Mouse (Mus musculus): ENCODE results near the gene Sgms1.

GRCm38 (mm10) chr19:32376886-32377535, 12.5 kb downstream of the Sgms1 start:
- TF ChIP-seq CTCF (IDR thresholded peaks at IDR 0.05; ENCODE audit: control insufficient read depth, insufficient read depth, insufficient read length) (no peak), FOSL1 (IDR thresholded peaks at IDR 0.05; ENCODE audit: insufficient read depth, low read length, poor library complexity, severe bottlenecking) (no peak), MAX (IDR thresholded peaks at IDR 0.05) (no peak), CEBPB (IDR thresholded peaks at IDR 0.05; ENCODE audit: low read depth) (no peak), USF1 (IDR thresholded peaks at IDR 0.05; ENCODE audit: low read depth) (no peak), MYOD1 (IDR thresholded peaks at IDR 0.05; ENCODE audit: control insufficient read depth, insufficient read length, low read depth) (no peak)

All from C2C12 (cell line).